Mouse (Mus musculus): ENCODE measurements at regions not wholly inside any gene's neighbourhood (a gene's known extent, or its start where the extent isn't known, plus 50 kb on each side); places are given as distances from the start of the nearest gene placed in this dataset.
"Not testable (repeated sequence)": the region's sequence is repeated elsewhere in the genome, so short reads cannot be mapped to it uniquely, and the experiment has no call there.

DNA sequence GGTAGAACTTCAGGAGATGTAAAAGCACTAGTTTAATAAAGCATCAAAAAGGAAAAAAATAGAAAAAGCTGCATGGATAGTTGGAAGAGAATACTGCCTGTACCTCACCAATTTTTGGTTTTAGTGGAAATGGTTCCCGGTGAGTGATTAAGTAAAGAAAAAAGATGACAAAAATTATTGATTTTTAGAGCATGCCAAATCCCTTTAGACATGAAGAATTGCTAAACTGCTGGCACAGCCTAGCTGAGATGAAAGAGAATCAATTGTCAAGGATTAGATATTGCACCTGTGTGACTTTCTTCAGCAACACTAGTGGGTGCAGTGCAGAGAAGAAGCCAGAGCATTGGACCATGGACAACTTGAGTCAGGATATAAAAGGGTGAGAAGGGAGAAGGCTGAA, 348.7 kb upstream of the Cpeb2 start:
- no peaks in the 10 kb centered on the region for H3K9me3 ChIP-seq (replicated peaks)
- 93% methylated on average over 1 of the region's 1 CpGs for WGBS
- ATAC-seq (ENCODE audit: low FRiP score): no peak

DNA sequence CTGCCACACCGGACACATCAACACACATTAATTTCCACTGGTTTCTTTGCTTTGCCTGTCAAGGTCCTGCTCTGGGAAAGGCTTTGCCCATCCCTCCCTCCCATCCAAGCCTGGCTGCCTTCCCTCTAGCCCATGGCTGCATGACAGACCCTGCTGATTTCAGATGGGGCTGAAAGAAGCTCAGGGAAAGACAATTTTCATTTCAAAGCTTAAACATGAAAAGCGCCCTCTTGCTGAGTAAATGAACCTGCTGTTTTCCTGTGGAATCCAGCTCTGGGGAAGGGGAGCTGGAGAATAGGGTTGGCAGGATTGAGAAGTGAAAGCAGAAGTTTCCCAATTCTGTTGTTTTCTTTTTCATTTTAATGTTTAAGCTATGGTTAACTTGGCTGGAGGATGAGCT, 341.1 kb upstream of the Cpeb2 start:
- no peak for ATAC-seq (ENCODE audit: low FRiP score)
- no peak overlapping the region for H3K4me3 ChIP-seq (replicated peaks)
- H3K27ac ChIP-seq (replicated peaks): no peak overlapping the region
- H3K9me3 ChIP-seq (replicated peaks): no peaks in the 10 kb centered on the region
- no peaks in the 10 kb centered on the region for H3K36me3 ChIP-seq
- no peaks in the 10 kb centered on the region for H3K27me3 ChIP-seq (replicated peaks)
- no peak overlapping the region for H3K9ac ChIP-seq (replicated peaks)
- 19% methylated on average over 2 of the region's 2 CpGs for WGBS
- 0 out of 2 replicates have a peak, but pooled peaks cover 5% of the 10 kb centered on the region for H3K4me1 ChIP-seq
- no peak overlapping the region for H3K4me2 ChIP-seq

More for the DNA sequence above, 348.7 kb upstream of the Cpeb2 start:
- Histone ChIP-seq H3K27me3 (replicated peaks) (no peaks in the 10 kb centered on the region), H3K4me2 (no peak overlapping the region), H3K36me3 (no peaks in the 10 kb centered on the region), H3K4me3 (replicated peaks) (no peak overlapping the region), H3K27ac (replicated peaks) (no peak overlapping the region), H3K4me1 (no peaks in the 10 kb centered on the region), H3K9ac (replicated peaks) (no peak overlapping the region)

DNA sequence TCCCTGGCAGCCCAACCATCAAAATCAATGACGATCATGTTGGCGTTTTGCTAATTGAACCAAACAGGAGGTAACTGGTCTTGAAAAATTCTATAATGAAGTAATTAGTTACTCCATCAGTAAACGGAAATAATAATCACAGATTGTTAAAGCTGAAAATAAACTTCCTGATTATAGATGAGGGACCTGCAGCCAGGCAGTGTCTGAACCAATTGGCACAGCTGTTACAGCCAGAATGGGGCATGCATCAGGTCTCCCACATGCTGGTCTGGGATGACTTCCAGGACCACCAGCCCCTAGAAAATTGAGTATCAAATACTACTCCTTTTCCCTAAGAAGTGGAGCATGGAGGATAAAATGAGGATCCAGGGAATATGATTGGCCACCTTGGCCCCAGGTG, 326.8 kb upstream of the Cpeb2 start:
- Histone ChIP-seq H3K4me1 (no peaks in the 10 kb centered on the region), H3K36me3 (no peaks in the 10 kb centered on the region), H3K9me3 (replicated peaks) (no peaks in the 10 kb centered on the region), H3K9ac (replicated peaks) (no peak overlapping the region), H3K27me3 (replicated peaks) (no peaks in the 10 kb centered on the region), H3K4me3 (replicated peaks) (no peak overlapping the region), H3K27ac (replicated peaks) (no peak overlapping the region), H3K4me2 (no peak overlapping the region)
- peak; percentile 47; the same call in 1 of the 2 replicates for ATAC-seq (ENCODE audit: low FRiP score)
- WGBS: 53% methylated on average over 3 of the region's 3 CpGs

DNA sequence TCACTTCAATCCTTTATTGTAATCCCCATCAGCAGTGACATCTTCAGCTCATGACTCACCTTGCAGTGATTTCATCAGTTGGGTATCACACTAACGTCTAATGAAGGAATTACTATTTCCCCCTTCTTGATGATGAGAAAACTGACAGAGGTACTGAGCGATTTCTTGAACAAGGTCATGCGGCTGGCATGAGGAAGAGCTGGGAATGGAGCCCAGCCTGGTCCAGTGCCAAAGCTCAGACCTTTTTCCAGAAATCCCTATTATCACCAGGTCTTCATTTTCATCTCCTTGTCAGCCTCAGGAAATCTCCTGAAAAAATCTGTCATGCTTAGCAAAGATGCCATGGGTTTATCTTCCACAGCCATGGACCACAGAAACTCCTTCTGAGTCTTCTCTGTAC, 313.6 kb upstream of the Cpeb2 start:
- no peaks in the 10 kb centered on the region for H3K36me3 ChIP-seq
- no peak for ATAC-seq (ENCODE audit: low FRiP score)
- no peak overlapping the region for H3K9ac ChIP-seq (replicated peaks)
- H3K9me3 ChIP-seq (replicated peaks): no peaks in the 10 kb centered on the region
- no peaks in the 10 kb centered on the region for H3K27me3 ChIP-seq (replicated peaks)
- H3K4me1 ChIP-seq: no peaks in the 10 kb centered on the region
- WGBS: 79% methylated on average over 3 of the region's 3 CpGs
- no peak overlapping the region for H3K4me2 ChIP-seq
- H3K4me3 ChIP-seq (replicated peaks): no peak overlapping the region
- H3K27ac ChIP-seq (replicated peaks): no peak overlapping the region

DNA sequence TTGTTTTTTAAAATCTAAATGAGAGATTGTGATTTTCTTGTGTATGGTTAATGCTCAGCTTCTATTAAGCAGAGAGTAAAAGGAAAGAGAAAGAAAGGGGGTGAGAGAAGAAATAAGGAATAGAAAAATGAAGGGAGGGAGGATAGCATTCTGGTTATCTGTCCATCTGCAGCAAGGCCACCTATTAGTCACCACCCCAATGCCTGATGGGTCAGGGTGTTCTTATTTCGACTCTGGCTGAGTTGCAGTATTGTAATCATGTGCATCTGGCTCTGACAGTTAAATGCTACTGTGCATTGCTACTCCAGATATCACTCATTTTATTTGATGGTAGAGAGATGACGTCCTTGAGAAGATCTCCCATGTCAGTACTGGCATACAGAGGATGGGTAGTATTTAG, 300.9 kb upstream of the Cpeb2 start:
- no peak overlapping the region for H3K4me2 ChIP-seq
- no peaks in the 10 kb centered on the region for H3K4me1 ChIP-seq
- no peaks in the 10 kb centered on the region for H3K9me3 ChIP-seq (replicated peaks)
- no peak overlapping the region for H3K27ac ChIP-seq (replicated peaks)
- H3K36me3 ChIP-seq: no peaks in the 10 kb centered on the region
- H3K27me3 ChIP-seq (replicated peaks): no peaks in the 10 kb centered on the region
- H3K9ac ChIP-seq (replicated peaks): no peak overlapping the region
- no peak overlapping the region for H3K4me3 ChIP-seq (replicated peaks)
- 84% methylated on average over 2 of the region's 2 CpGs for WGBS
- no peak for ATAC-seq (ENCODE audit: low FRiP score)

DNA sequence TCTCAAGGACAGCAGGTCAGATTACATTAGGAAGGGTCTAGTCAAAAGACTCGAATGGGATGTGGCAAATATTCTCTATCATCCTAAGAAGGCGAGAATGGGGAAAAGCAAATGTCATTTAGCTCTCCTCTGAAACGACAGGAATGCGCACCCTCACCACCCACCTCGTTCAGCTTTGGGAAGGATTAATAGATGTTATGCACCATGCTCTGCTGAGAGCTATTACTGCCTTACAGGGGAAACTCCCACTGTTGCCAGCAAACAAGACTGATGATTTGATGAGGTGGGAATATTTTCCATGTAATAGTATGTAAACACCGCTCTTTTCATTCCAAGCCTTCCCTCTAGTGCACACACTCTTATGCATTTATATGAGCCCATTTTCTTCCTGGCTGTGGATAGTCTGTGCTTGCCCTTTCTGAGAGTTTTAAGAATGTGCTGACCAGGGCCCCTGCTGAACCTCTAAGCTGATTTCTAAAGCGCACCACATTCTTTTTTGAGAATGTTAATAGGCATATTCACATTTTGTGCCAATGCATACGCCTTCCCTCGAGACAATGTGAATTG, 273.6 kb upstream of the Cpeb2 start:
- no peak overlapping the region for H3K4me2 ChIP-seq
- no peaks in the 10 kb centered on the region for H3K9me3 ChIP-seq (replicated peaks)
- 69% methylated on average over 9 of the region's 9 CpGs for WGBS
- H3K27ac ChIP-seq (replicated peaks): no peak overlapping the region
- H3K4me3 ChIP-seq (replicated peaks): no peak overlapping the region
- ATAC-seq (ENCODE audit: low FRiP score): no peak
- no peak overlapping the region for H3K9ac ChIP-seq (replicated peaks)
- no peaks in the 10 kb centered on the region for H3K4me1 ChIP-seq
- H3K36me3 ChIP-seq: no peaks in the 10 kb centered on the region
- H3K27me3 ChIP-seq (replicated peaks): no peaks in the 10 kb centered on the region

DNA sequence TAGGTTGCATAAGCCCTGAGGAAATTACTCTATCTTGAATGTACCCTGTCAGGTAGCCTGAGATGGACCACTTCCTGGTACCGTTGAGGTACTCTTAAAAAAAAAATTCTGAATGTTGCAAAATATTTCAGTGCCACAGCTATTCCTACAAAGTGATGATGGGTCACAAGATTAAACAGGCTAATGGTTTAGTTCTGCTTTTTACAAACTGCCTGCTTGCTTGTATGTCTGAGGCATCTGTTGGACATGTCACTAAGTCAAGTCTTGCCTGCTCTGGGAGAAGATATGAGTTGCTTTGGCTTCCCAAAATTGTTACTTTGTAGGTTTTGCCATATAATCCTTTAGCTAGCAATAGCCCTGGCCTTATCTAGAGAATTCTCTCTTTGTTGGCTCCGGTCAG, 266.0 kb upstream of the Cpeb2 start:
- not testable (repeated sequence) for H3K4me3 ChIP-seq (replicated peaks); H3K27ac ChIP-seq (replicated peaks); ATAC-seq (ENCODE audit: low FRiP score); H3K9me3 ChIP-seq (replicated peaks); H3K27me3 ChIP-seq (replicated peaks); H3K9ac ChIP-seq (replicated peaks); H3K36me3 ChIP-seq; H3K4me2 ChIP-seq; H3K4me1 ChIP-seq
- 96% methylated on average over 2 of the region's 2 CpGs for WGBS

DNA sequence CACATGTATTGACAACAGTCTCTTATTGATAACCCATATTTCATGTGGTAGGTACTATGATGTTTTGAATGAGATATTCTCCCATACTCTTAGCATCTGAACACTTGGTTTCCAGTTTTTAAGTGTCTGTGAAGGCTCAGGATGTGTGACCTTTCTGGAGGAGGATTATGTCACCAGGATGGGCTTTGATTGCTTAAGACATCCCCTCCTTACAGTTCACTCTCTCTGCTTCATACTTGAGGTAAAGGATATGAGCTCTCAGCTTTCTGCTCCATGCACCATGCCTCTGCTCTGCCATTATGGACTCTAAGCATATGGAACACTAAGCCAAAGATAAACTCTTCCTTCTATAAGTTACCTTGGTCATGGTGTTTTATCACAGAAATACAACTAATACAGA, 263.8 kb upstream of the Cpeb2 start:
- H3K9me3 ChIP-seq (replicated peaks): no peaks in the 10 kb centered on the region
- no peaks in the 10 kb centered on the region for H3K27me3 ChIP-seq (replicated peaks)
- no peak for ATAC-seq (ENCODE audit: low FRiP score)
- H3K4me3 ChIP-seq (replicated peaks): no peak overlapping the region
- no peaks in the 10 kb centered on the region for H3K36me3 ChIP-seq
- no peak overlapping the region for H3K27ac ChIP-seq (replicated peaks)
- no peak overlapping the region for H3K9ac ChIP-seq (replicated peaks)
- H3K4me1 ChIP-seq: no peaks in the 10 kb centered on the region
- H3K4me2 ChIP-seq: no peak overlapping the region

DNA sequence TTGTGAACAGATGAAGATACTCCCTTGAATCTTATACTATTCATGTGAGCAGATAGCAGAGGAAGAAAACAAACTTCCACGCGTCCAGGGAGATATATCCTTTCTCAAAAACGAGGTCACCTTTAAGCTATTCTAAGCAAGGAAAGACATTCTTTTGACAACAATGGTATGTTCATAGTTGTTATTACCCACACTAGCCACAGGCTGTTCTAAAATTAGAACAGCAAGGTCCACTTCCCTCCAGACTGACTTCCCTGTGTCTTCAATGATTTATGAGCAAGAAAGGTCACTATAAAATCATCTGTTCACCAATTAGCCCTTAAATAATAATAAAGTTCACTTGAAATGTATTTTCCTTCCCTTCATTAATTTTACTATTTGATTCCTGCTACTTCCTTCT, 263.3 kb upstream of the Cpeb2 start:
- H3K9me3 ChIP-seq (replicated peaks): no peaks in the 10 kb centered on the region
- WGBS: 75% methylated on average over 3 of the region's 3 CpGs
- H3K27me3 ChIP-seq (replicated peaks): no peaks in the 10 kb centered on the region
- no peak overlapping the region for H3K9ac ChIP-seq (replicated peaks)
- no peak overlapping the region for H3K4me2 ChIP-seq
- H3K4me1 ChIP-seq: no peaks in the 10 kb centered on the region
- H3K36me3 ChIP-seq: no peaks in the 10 kb centered on the region
- H3K27ac ChIP-seq (replicated peaks): no peak overlapping the region
- no peak for ATAC-seq (ENCODE audit: low FRiP score)
- H3K4me3 ChIP-seq (replicated peaks): no peak overlapping the region

DNA sequence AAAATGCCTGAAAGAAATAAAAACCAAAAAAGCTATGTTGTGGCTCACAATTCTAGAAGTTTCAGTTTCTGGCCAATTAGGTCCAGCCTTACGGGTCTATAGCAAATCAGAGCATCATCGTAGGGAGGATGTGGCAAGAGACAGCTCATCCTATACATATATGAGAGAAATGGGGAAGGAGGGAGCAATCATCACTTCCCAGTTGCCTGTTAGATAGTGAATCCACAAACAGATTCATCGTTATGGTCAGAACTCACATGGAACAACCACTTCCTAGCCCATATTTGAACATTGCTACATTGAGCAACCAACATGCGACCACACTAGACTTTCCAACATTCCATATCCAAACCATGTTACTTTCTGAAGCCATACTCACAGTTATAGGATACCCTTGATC, 255.9 kb upstream of the Cpeb2 start:
- Histone ChIP-seq H3K27ac (replicated peaks) (no peak overlapping the region), H3K4me2 (no peak overlapping the region), H3K4me1 (no peaks in the 10 kb centered on the region), H3K9ac (replicated peaks) (no peak overlapping the region), H3K4me3 (replicated peaks) (no peak overlapping the region), H3K9me3 (replicated peaks) (no peaks in the 10 kb centered on the region), H3K36me3 (no peaks in the 10 kb centered on the region), H3K27me3 (replicated peaks) (no peaks in the 10 kb centered on the region)
- no peak for ATAC-seq (ENCODE audit: low FRiP score)
- 93% methylated on average over 4 of the region's 4 CpGs for WGBS

DNA sequence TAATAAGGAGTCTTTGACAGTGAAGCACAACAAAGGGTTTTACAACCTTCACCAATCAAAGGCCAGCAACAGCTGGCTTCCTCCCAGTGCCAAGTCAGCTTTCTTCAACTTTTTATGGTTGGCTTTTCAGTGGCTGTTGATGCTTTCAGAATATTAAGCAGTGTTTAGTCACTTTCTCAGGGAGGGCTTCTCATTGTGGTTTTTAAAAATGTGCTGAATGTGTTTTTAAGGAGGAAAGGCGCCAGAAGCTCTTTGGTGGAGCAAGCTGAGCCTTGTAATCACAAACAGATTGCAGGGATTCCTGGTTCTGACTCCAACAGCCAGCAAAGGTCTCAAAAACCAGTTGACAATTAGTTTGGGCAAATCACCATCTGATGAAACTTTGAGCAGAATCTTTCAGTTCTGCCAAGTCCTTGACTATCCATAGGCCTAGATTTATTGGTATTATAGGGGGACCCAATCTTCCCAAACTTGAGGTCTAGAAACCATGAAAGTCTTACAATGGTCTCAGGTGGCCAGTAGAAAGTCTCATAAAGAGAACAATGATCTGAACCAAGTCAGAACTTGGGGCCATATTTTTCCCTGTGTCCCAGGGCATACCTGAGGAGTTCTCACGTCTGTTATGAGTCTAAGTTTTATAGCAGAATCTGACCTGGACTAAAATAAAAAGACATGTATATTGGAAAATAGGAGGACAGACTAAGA, 251.9 kb upstream of the Cpeb2 start:
- ATAC-seq (ENCODE audit: low FRiP score): no peak; the same call in 1 of the 2 replicates
- H3K4me3 ChIP-seq (replicated peaks): no peak overlapping the region
- no peak overlapping the region for H3K9ac ChIP-seq (replicated peaks)
- WGBS: 46% methylated on average over 2 of the region's 2 CpGs
- no peaks in the 10 kb centered on the region for H3K36me3 ChIP-seq
- H3K9me3 ChIP-seq (replicated peaks): no peaks in the 10 kb centered on the region
- no peak overlapping the region for H3K4me2 ChIP-seq
- no peaks in the 10 kb centered on the region for H3K27me3 ChIP-seq (replicated peaks)
- H3K27ac ChIP-seq (replicated peaks): no peak overlapping the region
- H3K4me1 ChIP-seq: no peaks in the 10 kb centered on the region

DNA sequence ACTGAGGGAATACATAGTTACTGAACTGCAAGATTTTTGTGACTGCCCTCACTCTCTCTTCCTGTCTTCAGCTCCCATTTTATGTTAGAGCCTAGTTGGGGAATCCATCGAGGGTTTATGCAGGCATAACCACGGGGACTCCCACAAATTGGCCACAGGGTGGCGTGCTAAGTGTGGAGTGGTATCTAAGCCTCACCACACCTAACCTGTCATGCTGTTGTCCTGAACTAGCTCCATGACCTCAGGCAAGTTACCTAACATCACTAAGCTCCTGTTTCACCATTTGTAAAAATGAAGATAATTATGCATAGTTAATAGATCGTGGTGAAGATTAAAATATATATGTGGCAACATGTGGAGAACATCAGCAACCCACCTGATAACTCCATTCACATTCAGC, 246.8 kb upstream of the Cpeb2 start:
- H3K4me3 ChIP-seq (replicated peaks): no peak overlapping the region
- no peaks in the 10 kb centered on the region for H3K27me3 ChIP-seq (replicated peaks)
- H3K9me3 ChIP-seq (replicated peaks): no peaks in the 10 kb centered on the region
- no peak for ATAC-seq (ENCODE audit: low FRiP score)
- no peaks in the 10 kb centered on the region for H3K4me1 ChIP-seq
- no peak overlapping the region for H3K9ac ChIP-seq (replicated peaks)
- H3K4me2 ChIP-seq: no peak overlapping the region
- 83% methylated on average over 4 of the region's 4 CpGs for WGBS
- H3K36me3 ChIP-seq: no peaks in the 10 kb centered on the region
- H3K27ac ChIP-seq (replicated peaks): no peak overlapping the region
